Comparison of ENCODE assay signal across 11 mouse cellular contexts in the genomic region with DNA sequence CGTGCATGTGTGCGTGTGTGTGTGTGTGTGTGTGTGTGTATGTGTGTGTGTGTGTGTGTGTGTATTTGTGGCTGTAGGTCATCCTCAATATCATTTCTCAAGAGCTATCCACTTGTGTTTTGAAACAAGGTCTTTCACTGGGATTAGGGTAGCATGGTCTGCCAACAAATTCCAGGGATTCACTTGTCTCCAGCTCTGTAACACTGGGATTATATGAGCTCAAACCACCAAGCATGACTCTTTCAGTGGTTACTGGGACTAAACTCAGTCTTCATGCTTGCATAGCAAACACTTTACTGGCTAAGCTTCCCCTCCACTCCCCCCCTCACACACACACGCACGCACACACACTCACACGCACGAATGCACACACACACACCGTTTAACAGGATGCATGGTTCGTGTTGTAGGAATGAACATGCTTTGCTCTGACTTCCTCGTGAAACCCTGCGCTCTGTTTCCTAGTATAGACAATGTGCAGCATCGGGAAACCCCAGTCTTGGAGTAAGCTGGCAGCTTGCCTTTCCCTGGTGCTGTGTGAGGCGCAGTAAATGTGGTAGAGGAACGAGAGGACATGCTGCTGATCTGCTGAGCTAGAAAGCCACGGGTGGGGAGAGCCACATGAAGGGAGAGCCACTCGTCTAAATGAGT.
DNase-seq lines count a peak whose midpoint lies in the region; ATAC-seq lines count a peak whose summit lies in the region.
"Had no signal": no experiment of that assay in that cellular context is flagged by ENCODE, and none has a peak within 500 bp of the region (broad histone marks: within the 10 kb centered on the region; RNA-seq: fewer than 3 reads in every experiment).

No protein-coding gene starts in this region.

- WGBS in forebrain, embryonic 14.5 days, result 63% methylated on average over 15 of the region's 15 CpGs
- 60% methylated on average over 15 of the region's 15 CpGs for WGBS in forebrain, embryonic 15.5 days

- no peaks in the 10 kb centered on the region for H3K4me1 ChIP-seq in forebrain, embryonic 14.5 days (ENCODE audit: control insufficient read depth, insufficient read depth, low read length)
- 0 out of 2 replicates have a peak, but pooled peaks cover 4% of the 10 kb centered on the region for H3K4me1 ChIP-seq in forebrain, embryonic 15.5 days
- H3K4me1 ChIP-seq: hindbrain, embryonic 12.5 days; liver, embryonic 15.5 days had no signal

- H3K27ac ChIP-seq in forebrain, embryonic 14.5 days (ENCODE audit: low read depth, low read length), result 0 out of 2 replicates have a peak overlapping the region, but pooled peaks have one; percentile 41
- no peak overlapping the region for H3K27ac ChIP-seq in forebrain, embryonic 15.5 days (replicated peaks)
- H3K27ac ChIP-seq: hindbrain, embryonic 12.5 days; liver, embryonic 15.5 days had no signal

- no peak overlapping the region for H3K9ac ChIP-seq in forebrain, embryonic 14.5 days (ENCODE audit: low read length)
- no peak overlapping the region for H3K9ac ChIP-seq in forebrain, embryonic 15.5 days (replicated peaks)
- H3K9ac ChIP-seq: hindbrain, embryonic 12.5 days; liver, embryonic 15.5 days had no signal

- no peaks in the 10 kb centered on the region for H3K27me3 ChIP-seq in forebrain, embryonic 14.5 days (replicated peaks; ENCODE audit: control insufficient read depth, insufficient read depth, low read length)
- no peaks in the 10 kb centered on the region for H3K27me3 ChIP-seq in forebrain, embryonic 15.5 days
- H3K27me3 ChIP-seq: hindbrain, embryonic 12.5 days; liver, embryonic 15.5 days had no signal

- peak; percentile 46; the same call in 1 of the 2 replicates for ATAC-seq in forebrain, embryonic 14.5 days
- no peak; the same call in 1 of the 2 replicates for ATAC-seq in forebrain, embryonic 15.5 days (replicated peaks)

- no peaks in the 10 kb centered on the region for H3K9me3 ChIP-seq in forebrain, embryonic 14.5 days (replicated peaks; ENCODE audit: control insufficient read depth, low read length)
- H3K9me3 ChIP-seq in forebrain, embryonic 15.5 days, result no peaks in the 10 kb centered on the region
- H3K9me3 ChIP-seq: hindbrain, embryonic 12.5 days; liver, embryonic 15.5 days had no signal

- peak; percentile 39 for DNase-seq in forebrain, embryonic 14.5 days (ENCODE audit: low spot score)
- DNase-seq in layer of hippocampus, adult 11-12 months (ENCODE audit: low spot score), result peak; percentile 40
- DNase-seq in layer of hippocampus, adult 8-10 months (ENCODE audit: low spot score in 2 of 2), result no peak
- peak; percentile 34 for DNase-seq in Muller cell, postnatal 12 days (ENCODE audit: inconsistent ontology term)
- peak; percentile 66 for DNase-seq in right cerebral cortex, postnatal 14 days
- no peak for DNase-seq in kidney, postnatal 25 days
- DNase-seq in embryo, embryonic 10 days (ENCODE audit: low spot score), result no peak

- no peak overlapping the region for H3K4me3 ChIP-seq in forebrain, embryonic 14.5 days (ENCODE audit: low read depth, low read length)
- H3K4me3 ChIP-seq in forebrain, embryonic 15.5 days, result no peak overlapping the region
- H3K4me3 ChIP-seq: erythroblast, embryonic 14.5 days; hindbrain, embryonic 12.5 days; liver, embryonic 15.5 days had no signal

- H3K4me2 ChIP-seq in forebrain, embryonic 14.5 days (ENCODE audit: low read length), result no peak overlapping the region
- H3K4me2 ChIP-seq in forebrain, embryonic 15.5 days (replicated peaks), result no peak overlapping the region
- H3K4me2 ChIP-seq: hindbrain, embryonic 12.5 days; liver, embryonic 15.5 days had no signal

- H3K36me3 ChIP-seq in forebrain, embryonic 14.5 days (ENCODE audit: control insufficient read depth, insufficient read depth, low read length), result no peaks in the 10 kb centered on the region
- H3K36me3 ChIP-seq in forebrain, embryonic 15.5 days, result no peaks in the 10 kb centered on the region
- H3K36me3 ChIP-seq: hindbrain, embryonic 12.5 days; liver, embryonic 15.5 days had no signal

Comparison
In these comparisons a context has a peak if more than half of its experiments do, and no peak if none do; other contexts are left out.
1. DNase-seq: peak in forebrain, embryonic 14.5 days (single experiment), layer of hippocampus, adult 11-12 months (single experiment), Muller cell, postnatal 12 days (single experiment) and right cerebral cortex, postnatal 14 days (single experiment); none in layer of hippocampus, adult 8-10 months (0 of 2), kidney, postnatal 25 days (0 of 2) and embryo, embryonic 10 days (single experiment).